Mouse (Mus musculus) ovary, postnatal 36 days (tissue): ENCODE results near the gene Olfr1158.
"Not testable (repeated sequence)": the region's sequence is repeated elsewhere in the genome, so short reads cannot be mapped to it uniquely, and the experiment has no call there.

Experiments
- DNase-seq: peaks from one replicate; pipeline ENCODE4 v3.0.0; 2022; ENCODE audit warnings: low spot score, mixed read lengths

Gene Olfr1158

DNA sequence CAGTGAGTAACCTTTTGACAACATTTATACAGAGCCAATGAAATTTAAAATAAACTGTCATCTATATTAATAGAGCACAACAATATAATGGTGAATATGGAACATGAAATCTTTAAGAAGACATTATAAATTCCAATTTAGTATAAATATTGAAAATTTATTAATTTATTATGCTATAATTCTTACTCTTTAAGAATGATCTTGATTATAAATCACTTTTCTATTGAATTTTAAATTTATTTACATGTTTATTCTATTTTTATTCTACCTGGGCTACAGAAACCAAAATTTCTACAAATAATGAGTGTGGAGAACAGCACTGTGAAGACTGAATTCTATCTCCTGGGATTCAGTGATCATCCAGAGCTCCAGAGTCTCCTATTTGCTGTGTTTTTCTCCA lies at the start of gene Olfr1158:
TSS of gene Olfr1158 (plus strand) at position 301 of the 400 bp plus-strand sequence.
- DNase-seq, result no peak

DNA sequence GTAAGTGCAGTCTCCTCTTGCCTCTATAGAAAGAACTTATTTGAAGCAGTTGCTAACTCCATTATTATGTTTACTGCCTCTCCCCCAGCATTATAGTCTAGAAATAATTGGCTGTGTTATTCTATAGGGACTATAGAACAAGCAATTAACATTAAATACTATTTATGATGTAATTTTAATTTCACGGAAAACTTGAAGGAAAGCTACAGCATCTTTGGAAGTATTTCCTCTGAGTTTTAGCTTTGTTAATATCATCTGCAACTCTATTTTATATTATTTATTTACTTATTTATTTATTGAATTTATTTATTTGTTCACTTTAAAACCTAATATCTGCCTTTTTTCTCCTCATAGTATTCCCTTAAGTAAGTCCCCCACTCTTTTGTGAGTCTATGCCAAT lies 44.9 kb upstream of the Olfr1158 start, which contains the start of gene Olfr1155:
TSS of gene Olfr1155 (minus strand) at position 101 of the 400 bp plus-strand sequence.
- no peak for DNase-seq

DNA sequence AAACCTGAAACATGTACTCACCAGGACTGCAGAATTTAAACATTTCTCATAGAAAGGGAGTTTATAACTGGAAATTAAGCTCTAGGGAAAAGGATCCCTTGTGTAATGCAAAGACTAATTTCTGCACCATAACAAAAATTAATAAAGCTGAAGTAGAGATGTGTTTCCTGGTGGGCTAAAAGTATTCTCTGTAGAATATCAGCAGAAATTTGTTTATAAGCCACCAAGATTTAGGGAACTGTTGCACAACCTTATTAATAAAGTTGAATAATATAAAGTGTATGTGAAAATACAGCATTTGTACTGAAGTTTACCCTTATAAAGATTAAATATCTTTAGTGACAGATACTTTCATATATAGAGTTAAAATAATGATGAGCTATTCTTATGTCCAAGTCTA lies 36.9 kb upstream of the Olfr1158 start, which contains the start of gene Olfr1156:
TSS of gene Olfr1156 (minus strand) at position 101 of the 400 bp plus-strand sequence.
- no peak for DNase-seq

DNA sequence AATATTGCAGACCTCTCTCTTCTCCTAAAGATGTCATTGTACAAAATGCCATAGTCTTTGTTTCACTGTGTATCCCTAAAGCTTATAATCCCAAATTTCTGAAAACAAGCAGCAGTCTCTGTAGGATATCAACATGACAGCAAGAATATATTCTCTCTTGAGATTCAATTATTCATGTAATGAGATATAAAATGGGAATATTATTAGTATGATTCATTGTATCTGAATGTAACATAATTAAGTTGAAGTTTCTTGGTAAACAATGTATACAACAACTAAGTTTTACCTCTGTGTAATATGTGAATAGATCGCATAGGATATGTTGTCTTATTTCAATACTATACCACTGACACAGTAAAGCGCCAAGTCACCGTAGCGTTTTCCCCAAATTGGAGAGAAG lies 21.7 kb upstream of the Olfr1158 start, which contains the start of gene Olfr1157:
TSS of gene Olfr1157 (minus strand) at position 101 of the 400 bp plus-strand sequence.
- no peak for DNase-seq

DNA sequence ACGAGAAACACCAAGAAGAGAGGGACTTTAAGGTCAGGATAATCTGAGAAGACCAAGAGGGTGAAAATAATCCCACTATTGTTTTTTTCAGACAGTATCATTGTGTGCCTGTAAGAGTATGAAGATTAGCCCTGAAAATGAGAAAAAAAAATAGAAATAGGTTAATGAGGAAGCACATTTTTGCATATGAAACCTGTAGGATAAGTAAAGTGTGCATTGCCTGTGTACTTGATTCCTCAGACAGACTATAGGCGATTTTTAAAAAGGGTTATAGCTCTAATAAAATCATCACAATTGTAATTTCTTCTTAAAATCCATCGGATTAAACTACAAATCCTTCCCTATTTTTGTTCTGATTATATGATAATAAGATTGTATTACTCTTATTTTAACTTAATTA lies 15.3 kb upstream of the Olfr1158 start, which contains the start of gene Olfr74:
TSS of gene Olfr74 (minus strand) at position 101 of the 400 bp plus-strand sequence.
- no peak for DNase-seq

DNA sequence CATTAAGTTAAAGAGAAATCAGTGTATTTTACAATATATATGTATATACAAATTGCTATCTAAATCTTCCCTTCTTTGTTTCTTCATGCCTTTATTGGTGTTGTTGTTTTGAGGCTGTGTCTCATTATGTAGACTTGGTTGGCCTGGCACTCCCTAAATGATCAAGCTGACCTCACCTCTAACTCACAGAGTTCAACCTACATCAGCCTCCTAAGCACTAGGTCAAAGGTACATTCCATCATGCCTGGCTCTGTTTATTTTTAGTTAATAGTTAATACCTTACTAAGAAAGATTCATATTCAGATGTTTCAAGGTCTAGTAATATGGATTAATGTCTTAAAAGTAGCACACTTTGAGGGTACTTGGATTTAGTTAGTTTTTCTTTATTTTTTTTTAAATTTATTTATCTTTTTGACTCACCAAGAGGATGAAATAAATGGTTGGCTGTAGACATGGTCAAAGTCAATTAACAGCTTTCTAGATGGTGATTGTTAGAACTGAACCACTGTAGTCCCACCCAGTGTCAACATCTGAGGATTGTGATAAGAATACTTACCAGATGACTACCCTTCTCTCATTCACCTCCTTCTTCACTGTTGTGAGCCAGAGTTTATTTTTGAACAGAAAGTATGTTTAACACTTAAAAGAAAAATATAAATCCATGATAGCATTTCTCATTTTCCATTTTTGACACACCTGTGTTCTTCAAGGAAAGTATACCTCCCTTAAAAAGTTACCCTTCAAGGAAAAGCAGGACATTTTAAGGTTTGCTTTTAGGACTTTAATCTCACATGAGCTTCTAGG lies 17.8 kb downstream of the Olfr1158 start, which contains the start of gene Olfr1160:
TSS of gene Olfr1160 (minus strand) at position 754 of the 804 bp plus-strand sequence.
- DNase-seq, result no peak

DNA sequence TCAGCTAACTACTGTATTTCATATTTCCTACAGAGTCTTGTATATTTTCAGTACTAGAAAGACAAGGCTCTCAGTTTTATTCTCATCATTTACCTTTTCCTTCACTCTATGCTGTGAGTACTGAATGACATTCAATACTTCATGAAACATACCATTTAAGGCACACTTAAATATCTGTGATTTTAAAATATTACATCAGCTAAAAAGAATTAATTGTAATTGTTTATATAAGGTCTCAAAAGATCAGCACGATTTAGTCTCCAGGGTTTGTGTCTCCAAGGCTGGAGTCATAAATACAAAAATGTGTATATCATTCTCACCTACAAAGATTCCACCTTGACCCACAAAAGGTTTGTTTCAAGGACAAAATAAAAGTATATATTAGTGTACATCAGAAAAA lies 32.6 kb downstream of the Olfr1158 start, which contains the start of gene Olfr1161:
TSS of gene Olfr1161 (plus strand) at position 301 of the 400 bp plus-strand sequence.
- DNase-seq, result not testable (repeated sequence)

DNA sequence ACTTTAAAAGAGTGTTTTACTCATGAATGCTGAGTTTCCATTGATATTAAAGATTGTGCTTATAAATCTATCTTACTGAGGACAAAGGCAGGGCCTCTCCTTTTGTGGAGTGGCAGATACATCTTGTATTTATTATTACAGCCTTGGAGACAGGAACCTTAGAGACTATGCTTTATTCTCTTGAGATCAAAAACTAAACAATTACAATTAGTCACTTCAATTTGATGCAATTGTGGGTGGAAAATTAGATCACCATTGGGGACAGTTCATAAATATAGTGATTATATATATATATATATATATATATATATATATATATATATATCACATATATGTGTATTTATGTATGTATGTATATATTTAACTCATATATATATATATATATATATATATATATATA lies 47.7 kb downstream of the Olfr1158 start, which contains the start of gene Olfr73:
TSS of gene Olfr73 (minus strand) at position 101 of the 400 bp plus-strand sequence.
- no peak for DNase-seq
